Mouse (Mus musculus) E14TG2a.4 (cell line): ENCODE data around the gene Cdt1.

Experiments used
- CTCF ChIP-seq: conservative IDR thresholded peaks from 2 replicates; pipeline ENCODE4 v1.5.1; 2014; ENCODE audit warnings: low read length
- NANOG ChIP-seq: IDR thresholded peaks from 2 replicates; pipeline ENCODE4 v1.6.1; 2014; ENCODE audit warnings: borderline replicate concordance, low read length, mixed read lengths

DNA sequence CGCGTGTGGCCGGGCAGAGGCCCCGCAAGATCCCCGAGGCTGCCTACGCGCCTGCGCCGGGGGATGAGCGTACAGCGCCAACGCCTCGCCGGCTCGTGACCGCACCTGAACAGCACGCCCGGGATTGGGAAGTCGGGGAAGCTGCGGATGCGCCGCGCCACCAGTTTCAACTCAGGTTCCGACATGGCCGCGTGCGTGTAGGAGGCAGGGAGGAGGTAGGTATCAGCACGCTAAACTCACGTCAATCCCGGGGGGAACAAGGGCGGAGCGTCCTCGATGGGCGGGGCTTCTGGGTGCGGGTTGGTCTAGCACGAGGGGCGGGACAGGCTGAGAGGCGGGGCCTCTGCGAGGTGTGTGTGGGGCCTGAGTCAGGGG lies 8.8 kb downstream of the Cdt1 start, which contains the start of gene Aprt:
- TF ChIP-seq CTCF (no peak), NANOG (no peak)
